Mouse (Mus musculus): ENCODE data around the gene Gm21976. TPM values are rescaled to one million over a fixed set of nuclear protein-coding genes. Genes with fewer than 3 reads are reported as not detected.

The Gm21976 gene
- polyA plus RNA-seq, 1 experiment = not detected

GRCm38 (mm10) chr13:98276253-98276652 is 3.4 kb upstream of the Gm21976 start:
- H3K4me3 ChIP-seq (ENCODE audit: insufficient read depth, low read depth, low read length) = no peak overlapping the region
- H3K27ac ChIP-seq (replicated peaks; ENCODE audit: low read depth, low read length) = no peak overlapping the region
- H3K4me1 ChIP-seq (ENCODE audit: control insufficient read depth, insufficient read depth, insufficient read length, low read length) = no peaks in the 10 kb centered on the region

GRCm38 (mm10) chr13:98277501-98277900 is 2.2 kb upstream of the Gm21976 start:
- H3K4me1 ChIP-seq (ENCODE audit: control insufficient read depth, insufficient read depth, insufficient read length, low read length) = no peaks in the 10 kb centered on the region
- H3K4me3 ChIP-seq (ENCODE audit: insufficient read depth, low read depth, low read length) = no peak overlapping the region
- no peak overlapping the region for H3K27ac ChIP-seq (replicated peaks; ENCODE audit: low read depth, low read length)

- H3K4me1 ChIP-seq (ENCODE audit: control insufficient read depth, insufficient read depth, insufficient read length, low read length) = no peaks in the 10 kb centered on the region
- H3K4me3 ChIP-seq (ENCODE audit: insufficient read depth, low read depth, low read length) = no peak overlapping the region
- no peak overlapping the region for H3K27ac ChIP-seq (replicated peaks; ENCODE audit: low read depth, low read length)
These were observed 1.4 kb downstream of the Gm21976 start for GRCm38 (mm10) chr13:98280990-98281650.

- Histone ChIP-seq H3K4me3 (ENCODE audit: insufficient read depth, low read depth, low read length) (no peak overlapping the region), H3K27ac (replicated peaks; ENCODE audit: low read depth, low read length) (no peak overlapping the region), H3K4me1 (ENCODE audit: control insufficient read depth, insufficient read depth, insufficient read length, low read length) (no peaks in the 10 kb centered on the region)
These were observed 11.0 kb downstream of the Gm21976 start for GRCm38 (mm10) chr13:98290719-98291118.

GRCm38 (mm10) chr13:98291712-98292111 is 12.0 kb downstream of the Gm21976 start:
- H3K27ac ChIP-seq (replicated peaks; ENCODE audit: low read depth, low read length) = no peak overlapping the region
- no peaks in the 10 kb centered on the region for H3K4me1 ChIP-seq (ENCODE audit: control insufficient read depth, insufficient read depth, insufficient read length, low read length)
- no peak overlapping the region for H3K4me3 ChIP-seq (ENCODE audit: insufficient read depth, low read depth, low read length)

GRCm38 (mm10) chr13:98296072-98296471 is 16.4 kb downstream of the Gm21976 start:
- H3K4me1 ChIP-seq (ENCODE audit: control insufficient read depth, insufficient read depth, insufficient read length, low read length) = no peaks in the 10 kb centered on the region
- no peak overlapping the region for H3K4me3 ChIP-seq (ENCODE audit: insufficient read depth, low read depth, low read length)
- H3K27ac ChIP-seq (replicated peaks; ENCODE audit: low read depth, low read length) = no peak overlapping the region

GRCm38 (mm10) chr13:98297883-98298482 is 18.3 kb downstream of the Gm21976 start:
- no peaks in the 10 kb centered on the region for H3K4me1 ChIP-seq (ENCODE audit: control insufficient read depth, insufficient read depth, insufficient read length, low read length)
- H3K27ac ChIP-seq (replicated peaks; ENCODE audit: low read depth, low read length) = no peak overlapping the region
- no peak overlapping the region for H3K4me3 ChIP-seq (ENCODE audit: insufficient read depth, low read depth, low read length)

GRCm38 (mm10) chr13:98298833-98299758 is 19.4 kb downstream of the Gm21976 start:
- H3K4me1 ChIP-seq (ENCODE audit: control insufficient read depth, insufficient read depth, insufficient read length, low read length) = no peaks in the 10 kb centered on the region
- H3K4me3 ChIP-seq (ENCODE audit: insufficient read depth, low read depth, low read length) = no peak overlapping the region
- no peak overlapping the region for H3K27ac ChIP-seq (replicated peaks; ENCODE audit: low read depth, low read length)

GRCm38 (mm10) chr13:98305257-98305656 is 25.6 kb downstream of the Gm21976 start:
- no peak overlapping the region for H3K27ac ChIP-seq (replicated peaks; ENCODE audit: low read depth, low read length)
- no peaks in the 10 kb centered on the region for H3K4me1 ChIP-seq (ENCODE audit: control insufficient read depth, insufficient read depth, insufficient read length, low read length)
- H3K4me3 ChIP-seq (ENCODE audit: insufficient read depth, low read depth, low read length) = no peak overlapping the region

- no peak overlapping the region for H3K4me3 ChIP-seq (ENCODE audit: insufficient read depth, low read depth, low read length)
- H3K27ac ChIP-seq (replicated peaks; ENCODE audit: low read depth, low read length) = no peak overlapping the region
- no peaks in the 10 kb centered on the region for H3K4me1 ChIP-seq (ENCODE audit: control insufficient read depth, insufficient read depth, insufficient read length, low read length)
These were observed 26.7 kb downstream of the Gm21976 start for GRCm38 (mm10) chr13:98306393-98306792.

- Histone ChIP-seq H3K4me1 (ENCODE audit: control insufficient read depth, insufficient read depth, insufficient read length, low read length) (no peaks in the 10 kb centered on the region), H3K27ac (replicated peaks; ENCODE audit: low read depth, low read length) (no peak overlapping the region), H3K4me3 (ENCODE audit: insufficient read depth, low read depth, low read length) (no peak overlapping the region)
These were observed 27.3 kb downstream of the Gm21976 start for GRCm38 (mm10) chr13:98306852-98307475.

GRCm38 (mm10) chr13:98308004-98308403 is 28.3 kb downstream of the Gm21976 start:
- H3K27ac ChIP-seq (replicated peaks; ENCODE audit: low read depth, low read length) = no peak overlapping the region

GRCm38 (mm10) chr13:98308724-98309123 is 29.0 kb downstream of the Gm21976 start:
- Histone ChIP-seq H3K27ac (replicated peaks; ENCODE audit: low read depth, low read length) (no peak overlapping the region), H3K4me1 (ENCODE audit: control insufficient read depth, insufficient read depth, insufficient read length, low read length) (no peaks in the 10 kb centered on the region), H3K4me3 (ENCODE audit: insufficient read depth, low read depth, low read length) (no peak overlapping the region)

More at GRCm38 (mm10) chr13:98308004-98308403, 28.3 kb downstream of the Gm21976 start:
- Histone ChIP-seq H3K4me1 (ENCODE audit: control insufficient read depth, insufficient read depth, insufficient read length, low read length) (no peaks in the 10 kb centered on the region), H3K4me3 (ENCODE audit: insufficient read depth, low read depth, low read length) (no peak overlapping the region)

- peaks cover 4% of the 10 kb centered on the region for H3K4me1 ChIP-seq (ENCODE audit: control insufficient read depth, insufficient read depth, insufficient read length, low read length)
- no peak overlapping the region for H3K27ac ChIP-seq (replicated peaks; ENCODE audit: low read depth, low read length)
- no peak overlapping the region for H3K4me3 ChIP-seq (ENCODE audit: insufficient read depth, low read depth, low read length)
These were observed 31.9 kb downstream of the Gm21976 start for GRCm38 (mm10) chr13:98311597-98311996.

- H3K4me3 ChIP-seq (ENCODE audit: insufficient read depth, low read depth, low read length) = no peak overlapping the region
- H3K4me1 ChIP-seq (ENCODE audit: control insufficient read depth, insufficient read depth, insufficient read length, low read length) = peaks cover 4% of the 10 kb centered on the region
- no peak overlapping the region for H3K27ac ChIP-seq (replicated peaks; ENCODE audit: low read depth, low read length)
These were observed 33.9 kb downstream of the Gm21976 start for GRCm38 (mm10) chr13:98313631-98314030.

Data from brown adipose tissue, adult 24 weeks (tissue).